Mouse (Mus musculus) liver, embryonic 11.5 days (tissue): ENCODE results near the gene Gm44790. TPM values are rescaled to one million over a fixed set of nuclear protein-coding genes. Genes with fewer than 3 reads are reported as not detected.
"Not testable (repeated sequence)": the region's sequence is repeated elsewhere in the genome, so short reads cannot be mapped to it uniquely, and the experiment has no call there.

Experiments
- ATAC-seq: fragments of 200-750 bp; cut with Nextera tagmentation; replicated peaks from 2 replicates; pipeline ENCODE4 v1.8.0; 2017; ENCODE audit warnings: moderate number of reproducible peaks, mild to moderate bottlenecking, moderate TSS enrichment, moderate library complexity; ENCODE audit not compliant: low FRiP score
- DNase-seq: peaks from one replicate; pipeline ENCODE4 v3.0.0-alpha.2; 2017; ENCODE audit warnings: low spot score
- H3K27ac ChIP-seq: fragments of 300-500 bp; sonication (generic); 2 replicates; pipeline ENCODE4 v1.5.1; 2014; ENCODE audit warnings: mild to moderate bottlenecking, low read depth, low read length, control low read depth
- H3K27me3 ChIP-seq: fragments of 300-500 bp; sonication (generic); replicated peaks from 2 replicates; pipeline ENCODE4 v1.6.1; 2014; ENCODE audit warnings: low read length, mixed read lengths; ENCODE audit not compliant: control insufficient read depth, insufficient read depth
- H3K36me3 ChIP-seq: fragments of 300-500 bp; sonication (generic); 2 replicates; pipeline ENCODE4 v1.6.1; 2014; ENCODE audit warnings: mild to moderate bottlenecking, low read length, moderate library complexity, mixed read lengths; ENCODE audit not compliant: control insufficient read depth, insufficient read depth
- H3K4me1 ChIP-seq: fragments of 300-500 bp; sonication (generic); replicated peaks from 2 replicates; pipeline ENCODE4 v1.6.1; 2014; ENCODE audit warnings: low read length, mixed read lengths; ENCODE audit not compliant: control insufficient read depth, insufficient read depth
- H3K4me2 ChIP-seq: fragments of 300-500 bp; sonication (generic); 2 replicates; pipeline ENCODE4 v1.6.1; 2014; ENCODE audit warnings: mild to moderate bottlenecking, control low read depth, moderate library complexity
- H3K4me3 ChIP-seq: fragments of 300-500 bp; sonication (generic); 2 replicates; pipeline ENCODE4 v1.5.1; 2014; ENCODE audit warnings: low read depth, low read length, control low read depth
- H3K9ac ChIP-seq: fragments of 300-500 bp; sonication (generic); 2 replicates; pipeline ENCODE4 v1.6.1; 2014; ENCODE audit warnings: low read depth, low read length, control low read depth
- H3K9me3 ChIP-seq: fragments of 300-500 bp; sonication (generic); 2 replicates; pipeline ENCODE4 v1.6.1; 2016; ENCODE audit warnings: low read length, inconsistent platforms, mixed read lengths; ENCODE audit not compliant: control insufficient read depth
- WGBS: fragments of 180-500 bp; shearing (Covaris S2); extraction: QIAGEN DNeasy Blood & Tissue Kit; methylation state at CpG from one replicate; pipeline ENCODE4 v1.1.7; 2014; 5-methylcytosine and 5-hydroxymethylcytosine counted together
- polyA plus RNA-seq: library from polyadenylated mRNA; unstranded; fragments of >200 nt; fragmentation: Nextera tagmentation; extraction: Ambion mirVana; gene quantifications from 2 replicates; pipeline ENCODE4 v1.2.1, GENCODE M21; 2014

Gm44790 gene
- polyA plus RNA-seq: 0.47 TPM in 1 of 2 replicates, not detected in the other

GRCm38 (mm10) chr6:86426358-86426757 is at the start of gene Gm44790:
Gene Gm44790, plus strand, starts transcription at chr6:86426658.
- peaks cover 30% of the 10 kb centered on the region; the same call in 1 of the 2 replicates for H3K36me3 ChIP-seq
- H3K4me3 ChIP-seq: no peak within 1 kb of the TSS
- no peaks in the 10 kb centered on the region for H3K27me3 ChIP-seq
- H3K9ac ChIP-seq: no peak within 1 kb of the TSS
- no peak within 1 kb of the TSS for H3K4me2 ChIP-seq
- ATAC-seq (no peak), DNase-seq (no peak)
- 88% methylated on average over 1 of the region's 1 CpGs for WGBS
- H3K9me3 ChIP-seq: no peaks in the 10 kb centered on the region
- no peaks in the 10 kb centered on the region for H3K4me1 ChIP-seq
- H3K27ac ChIP-seq: no peak within 1 kb of the TSS

- Histone ChIP-seq H3K4me1 (0 out of 2 replicates have a peak, but pooled peaks cover 2% of the 10 kb centered on the region), H3K4me3 (no peak overlapping the region), H3K36me3 (peaks cover 24% of the 10 kb centered on the region), H3K27ac (no peak overlapping the region), H3K9ac (no peak overlapping the region), H3K9me3 (no peaks in the 10 kb centered on the region), H3K4me2 (no peak overlapping the region), H3K27me3 (no peaks in the 10 kb centered on the region)
- WGBS: 85% methylated on average over 3 of the region's 3 CpGs
- no peak for ATAC-seq
- no peak for DNase-seq
Measured at GRCm38 (mm10) chr6:86378341-86378740, 48.1 kb upstream of the Gm44790 start.

DNA sequence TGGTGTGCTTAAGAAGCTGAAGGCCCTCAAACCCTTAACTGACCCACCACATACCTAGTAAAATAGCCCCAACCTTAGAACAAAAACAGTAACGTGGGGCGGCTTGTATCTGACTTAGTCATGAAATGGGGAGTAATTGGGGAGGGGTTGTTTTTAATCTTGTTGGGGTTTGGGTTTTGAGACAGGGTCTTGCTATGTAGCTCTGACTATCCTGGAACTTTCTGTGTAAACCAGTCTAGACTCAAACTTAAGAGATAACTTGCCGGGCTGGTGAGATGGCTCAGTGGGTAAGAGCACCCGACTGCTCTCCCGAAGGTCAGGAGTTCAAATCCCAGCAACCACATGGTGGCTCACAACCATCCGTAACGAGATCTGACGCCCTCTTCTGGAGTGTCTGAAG is 46.3 kb upstream of the Gm44790 start:
- H3K4me2 ChIP-seq, H3K27ac ChIP-seq, H3K9me3 ChIP-seq, H3K4me3 ChIP-seq, H3K27me3 ChIP-seq, DNase-seq, H3K9ac ChIP-seq, H3K4me1 ChIP-seq: not testable (repeated sequence)
- ATAC-seq: peak; percentile 11; the same call in 1 of the 2 replicates
- peaks cover 24% of the 10 kb centered on the region for H3K36me3 ChIP-seq
- WGBS: 67% methylated on average over 7 of the region's 8 CpGs

DNA sequence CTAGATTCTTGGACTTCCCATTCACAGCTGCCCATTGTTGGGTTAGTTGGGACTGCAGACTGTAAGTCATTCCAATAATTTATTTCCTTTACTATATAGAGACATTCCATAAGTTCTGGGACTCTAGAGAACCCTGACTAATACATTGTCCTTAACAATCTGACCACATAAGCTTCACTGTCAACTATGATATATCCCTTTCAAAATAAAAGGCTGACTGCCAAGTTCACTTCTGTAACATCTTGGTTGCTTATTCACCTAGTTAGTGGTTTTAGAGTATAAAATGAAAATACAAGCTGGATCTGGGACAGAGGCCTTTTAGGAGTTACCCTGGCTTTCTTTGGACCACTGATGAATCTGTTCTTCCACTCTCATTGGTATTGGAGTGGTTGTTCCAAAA is 43.9 kb upstream of the Gm44790 start:
- ATAC-seq: no peak
- Histone ChIP-seq H3K4me1 (no peaks in the 10 kb centered on the region; the same call in 1 of the 2 replicates), H3K36me3 (peaks cover 9% of the 10 kb centered on the region; the same call in 1 of the 2 replicates), H3K9ac (no peak overlapping the region), H3K9me3 (no peaks in the 10 kb centered on the region), H3K27ac (no peak overlapping the region), H3K4me2 (no peak overlapping the region), H3K4me3 (no peak overlapping the region), H3K27me3 (no peaks in the 10 kb centered on the region)
- DNase-seq: no peak

- H3K4me3 ChIP-seq: no peak overlapping the region
- no peak overlapping the region for H3K27ac ChIP-seq
- H3K9ac ChIP-seq: no peak overlapping the region
- no peak overlapping the region for H3K4me2 ChIP-seq
- 42% methylated on average over 15 of the region's 16 CpGs for WGBS
- H3K9me3 ChIP-seq: no peaks in the 10 kb centered on the region
- H3K4me1 ChIP-seq: no peaks in the 10 kb centered on the region; the same call in 1 of the 2 replicates
- ATAC-seq (no peak), DNase-seq (no peak)
- no peaks in the 10 kb centered on the region for H3K27me3 ChIP-seq
- peaks cover 7% of the 10 kb centered on the region; the same call in 1 of the 2 replicates for H3K36me3 ChIP-seq
Measured at GRCm38 (mm10) chr6:86383370-86383769, 43.1 kb upstream of the Gm44790 start.

GRCm38 (mm10) chr6:86384692-86385091 is 41.8 kb upstream of the Gm44790 start:
- H3K36me3 ChIP-seq: peaks cover 10% of the 10 kb centered on the region; the same call in 1 of the 2 replicates
- no peak for ATAC-seq
- no peaks in the 10 kb centered on the region; the same call in 1 of the 2 replicates for H3K4me1 ChIP-seq
- no peak overlapping the region for H3K9ac ChIP-seq
- H3K27me3 ChIP-seq: no peaks in the 10 kb centered on the region
- no peak overlapping the region for H3K4me3 ChIP-seq
- no peak for DNase-seq
- no peaks in the 10 kb centered on the region for H3K9me3 ChIP-seq
- 48% methylated on average over 4 of the region's 4 CpGs for WGBS
- H3K27ac ChIP-seq: no peak overlapping the region
- H3K4me2 ChIP-seq: no peak overlapping the region

- Histone ChIP-seq H3K9me3 (no peaks in the 10 kb centered on the region), H3K4me3 (no peak overlapping the region), H3K4me2 (no peak overlapping the region), H3K36me3 (peaks cover 16% of the 10 kb centered on the region; the same call in 1 of the 2 replicates), H3K27ac (peak overlapping the region; percentile 53; the same call in 1 of the 2 replicates), H3K9ac (no peak overlapping the region), H3K4me1 (no peaks in the 10 kb centered on the region; the same call in 1 of the 2 replicates), H3K27me3 (no peaks in the 10 kb centered on the region)
- ATAC-seq: no peak; the same call in 1 of the 2 replicates
- DNase-seq: no peak
- 78% methylated on average over 5 of the region's 5 CpGs for WGBS
Measured at GRCm38 (mm10) chr6:86385362-86386104, 40.9 kb upstream of the Gm44790 start.

DNA sequence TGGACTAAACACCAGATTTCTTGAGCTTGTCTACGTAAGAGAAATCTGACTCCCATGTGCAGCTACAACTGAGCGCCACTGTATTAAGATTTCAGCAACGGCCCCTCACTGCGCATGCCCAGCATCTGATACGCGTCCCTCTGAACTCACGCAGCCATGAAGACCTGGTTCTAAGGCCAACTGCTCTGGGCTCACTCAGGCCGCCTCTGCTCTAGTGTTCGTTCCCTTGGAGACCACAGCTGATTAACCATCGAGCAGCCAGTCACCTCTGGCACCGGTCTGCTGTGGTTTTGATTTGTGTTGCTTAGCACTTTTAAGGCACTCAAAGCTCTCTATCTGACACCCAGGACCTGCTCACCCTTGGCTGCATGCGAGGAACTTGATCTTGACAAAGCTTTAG is 39.1 kb upstream of the Gm44790 start:
- H3K4me3 ChIP-seq: no peak overlapping the region
- H3K9ac ChIP-seq: no peak overlapping the region
- DNase-seq: no peak
- H3K27me3 ChIP-seq: no peaks in the 10 kb centered on the region
- WGBS: 86% methylated on average over 12 of the region's 12 CpGs
- H3K9me3 ChIP-seq: no peaks in the 10 kb centered on the region
- ATAC-seq: no peak
- peaks cover 32% of the 10 kb centered on the region; the same call in 1 of the 2 replicates for H3K36me3 ChIP-seq
- H3K4me1 ChIP-seq: no peaks in the 10 kb centered on the region; the same call in 1 of the 2 replicates
- no peak overlapping the region for H3K4me2 ChIP-seq
- no peak overlapping the region for H3K27ac ChIP-seq

DNA sequence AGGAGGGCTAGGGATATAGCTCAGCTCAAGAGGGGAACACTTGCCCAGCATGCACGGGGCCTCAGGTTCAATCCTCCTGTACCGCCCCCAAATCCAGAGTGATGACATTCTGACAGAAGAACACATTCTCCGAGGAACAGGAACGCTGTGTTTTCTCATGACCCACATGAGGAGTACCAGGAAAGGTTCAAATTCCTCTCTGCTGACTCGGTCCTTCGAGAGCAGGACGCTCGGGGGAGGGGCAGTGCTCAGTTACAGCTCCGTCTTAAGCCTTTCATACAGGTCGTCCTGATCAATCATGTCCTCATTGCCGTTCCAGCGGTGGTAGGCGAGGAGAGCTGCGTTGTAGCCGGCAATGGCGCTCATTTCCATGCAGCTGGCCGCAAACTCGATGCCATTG is 38.0 kb upstream of the Gm44790 start:
- no peak overlapping the region for H3K27ac ChIP-seq
- DNase-seq (no peak), ATAC-seq (no peak)
- no peaks in the 10 kb centered on the region; the same call in 1 of the 2 replicates for H3K4me1 ChIP-seq
- H3K27me3 ChIP-seq: no peaks in the 10 kb centered on the region
- H3K4me3 ChIP-seq: no peak overlapping the region
- H3K4me2 ChIP-seq: no peak overlapping the region
- 81% methylated on average over 18 of the region's 18 CpGs for WGBS
- H3K9ac ChIP-seq: no peak overlapping the region
- H3K9me3 ChIP-seq: no peaks in the 10 kb centered on the region
- peaks cover 33% of the 10 kb centered on the region; the same call in 1 of the 2 replicates for H3K36me3 ChIP-seq
